Comparison of ENCODE assay signal across 12 mouse cellular contexts in the genomic region with DNA sequence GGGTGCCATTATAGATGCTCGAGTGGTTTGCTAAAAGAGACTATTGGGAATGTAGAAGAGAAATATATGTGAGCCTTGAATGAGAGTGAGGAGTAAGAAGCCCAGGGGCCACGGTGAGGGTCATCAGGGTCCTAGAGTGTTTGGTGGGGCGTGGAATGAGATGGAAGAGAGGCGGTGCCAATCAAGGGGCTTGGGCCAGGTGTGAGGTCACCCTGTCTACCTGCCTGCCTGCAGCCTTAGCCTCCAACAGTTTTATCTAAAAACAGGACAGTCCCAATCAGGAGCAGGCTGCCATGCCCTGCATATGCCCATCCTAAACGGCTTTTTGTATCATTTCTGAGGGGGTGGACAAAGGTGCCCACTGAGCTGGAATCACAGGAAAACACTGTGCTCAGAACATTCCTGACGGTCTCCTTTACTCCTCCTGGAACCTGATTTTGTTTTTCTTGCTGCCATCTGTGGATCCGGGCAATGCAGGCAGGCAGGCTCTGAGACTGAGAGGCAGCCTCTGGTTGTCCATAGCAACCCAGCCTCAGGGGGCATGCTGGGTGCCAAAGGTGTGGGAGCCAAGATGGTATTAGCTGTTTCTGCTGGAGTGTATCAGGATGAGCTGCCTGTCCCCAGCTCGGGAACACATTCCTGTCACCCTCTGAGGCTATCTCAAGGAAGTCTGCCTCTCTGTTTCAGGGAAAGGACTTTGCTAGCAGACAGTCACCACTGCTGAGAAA.
A peak's percentile ranks its signal among the peaks of the same experiment; 100 is the strongest.
DNase-seq lines count a peak whose midpoint lies in the region; ATAC-seq and TF ChIP-seq lines count a peak whose summit lies in the region.
"Had no signal": no experiment of that assay in that cellular context is flagged by ENCODE, and none has a peak within 500 bp of the region (broad histone marks: within the 10 kb centered on the region; RNA-seq: fewer than 3 reads in every experiment).

No protein-coding gene starts in this region.

- peaks cover 16% of the 10 kb centered on the region for H3K4me1 ChIP-seq in hindbrain, embryonic 13.5 days (replicated peaks)
- H3K4me1 ChIP-seq in hindbrain, embryonic 10.5 days (replicated peaks): peaks cover 19% of the 10 kb centered on the region
- peaks cover 16% of the 10 kb centered on the region; the same call in 1 of the 2 replicates for H3K4me1 ChIP-seq in hindbrain, postnatal 0 days (ENCODE audit: insufficient read depth, low read length)
- no peaks in the 10 kb centered on the region for H3K4me1 ChIP-seq in kidney, embryonic 16.5 days (ENCODE audit: insufficient read depth, low read length)
- H3K4me1 ChIP-seq: limb, embryonic 15.5 days had no signal

- no peak for DNase-seq in hindbrain, embryonic 10.5 days (ENCODE audit: low spot score)
- DNase-seq in Muller cell, postnatal 12 days (ENCODE audit: inconsistent ontology term): peak; percentile 64
- DNase-seq in cerebellum, adult 18-20 months: peak; percentile 93 to 98
- DNase-seq in hindbrain, postnatal 0 days (ENCODE audit: low spot score): peak; percentile 87
- DNase-seq in ovary, postnatal 10 days (ENCODE audit: low spot score): no peak
- DNase-seq: gastrocnemius, postnatal 10 days; kidney, adult 9 months had no signal

- no peaks in the 10 kb centered on the region for H3K27me3 ChIP-seq in hindbrain, embryonic 13.5 days
- H3K27me3 ChIP-seq in hindbrain, embryonic 10.5 days (ENCODE audit: insufficient read depth, poor library complexity, severe bottlenecking): no peaks in the 10 kb centered on the region
- H3K27me3 ChIP-seq in hindbrain, postnatal 0 days (ENCODE audit: insufficient read depth, low read length): no peaks in the 10 kb centered on the region
- H3K27me3 ChIP-seq in kidney, embryonic 16.5 days (ENCODE audit: insufficient read depth, low read length): no peaks in the 10 kb centered on the region
- H3K27me3 ChIP-seq: limb, embryonic 15.5 days had no signal

- H3K9ac ChIP-seq in hindbrain, embryonic 13.5 days: peak overlapping the region; percentile 49; the same call in 1 of the 2 replicates
- no peak overlapping the region for H3K9ac ChIP-seq in hindbrain, postnatal 0 days (replicated peaks; ENCODE audit: low read length)
- no peak overlapping the region for H3K9ac ChIP-seq in kidney, embryonic 16.5 days (replicated peaks; ENCODE audit: low read length)
- H3K9ac ChIP-seq: limb, embryonic 15.5 days had no signal

- H3K4me2 ChIP-seq in hindbrain, embryonic 13.5 days: no peak overlapping the region
- no peak overlapping the region for H3K4me2 ChIP-seq in hindbrain, postnatal 0 days (ENCODE audit: low read depth, low read length)
- no peak overlapping the region for H3K4me2 ChIP-seq in kidney, embryonic 16.5 days (replicated peaks; ENCODE audit: low read depth, low read length)
- H3K4me2 ChIP-seq: limb, embryonic 15.5 days had no signal

- H3K4me3 ChIP-seq in hindbrain, embryonic 13.5 days: no peak overlapping the region
- no peak overlapping the region for H3K4me3 ChIP-seq in hindbrain, embryonic 10.5 days
- no peak overlapping the region for H3K4me3 ChIP-seq in hindbrain, postnatal 0 days (ENCODE audit: low read length)
- H3K4me3 ChIP-seq in kidney, embryonic 16.5 days (ENCODE audit: low read length): no peak overlapping the region
- H3K4me3 ChIP-seq: limb, embryonic 15.5 days had no signal

- ATAC-seq in hindbrain, embryonic 13.5 days (ENCODE audit: low FRiP score): no peak
- peak; percentile 91 for ATAC-seq in hindbrain, postnatal 0 days
- ATAC-seq in activated CD4-positive, CD25-positive, alpha-beta regulatory T cell, adult 4 months: no peak
- ATAC-seq in kidney, embryonic 16.5 days (ENCODE audit: low FRiP score, low TSS enrichment): no peak
- ATAC-seq: lung, postnatal 0 days had no signal

- H3K36me3 ChIP-seq in hindbrain, embryonic 13.5 days: peaks cover 7% of the 10 kb centered on the region; the same call in 1 of the 2 replicates
- no peaks in the 10 kb centered on the region for H3K36me3 ChIP-seq in hindbrain, embryonic 10.5 days
- peaks cover under 1% of the 10 kb centered on the region; the same call in 1 of the 2 replicates for H3K36me3 ChIP-seq in hindbrain, postnatal 0 days (ENCODE audit: insufficient read depth, low read length)
- H3K36me3 ChIP-seq in kidney, embryonic 16.5 days (ENCODE audit: insufficient read depth, low read length): no peaks in the 10 kb centered on the region

- H3K9me3 ChIP-seq in hindbrain, embryonic 13.5 days: no peaks in the 10 kb centered on the region
- no peaks in the 10 kb centered on the region for H3K9me3 ChIP-seq in hindbrain, embryonic 10.5 days
- H3K9me3 ChIP-seq in hindbrain, postnatal 0 days (ENCODE audit: low read length): no peaks in the 10 kb centered on the region
- H3K9me3 ChIP-seq in kidney, embryonic 16.5 days (ENCODE audit: low read length): no peaks in the 10 kb centered on the region
- H3K9me3 ChIP-seq: limb, embryonic 15.5 days had no signal

- TF ChIP-seq CTCF in hindbrain, postnatal 0 days (IDR thresholded peaks at IDR 0.05; ENCODE audit: low read depth): no peak; the same call in 1 of the 2 replicates

- WGBS in hindbrain, embryonic 13.5 days: 68% methylated on average over 8 of the region's 8 CpGs
- 76% methylated on average over 8 of the region's 8 CpGs for WGBS in hindbrain, embryonic 10.5 days
- 46% methylated on average over 8 of the region's 8 CpGs for WGBS in hindbrain, postnatal 0 days
- WGBS in kidney, embryonic 16.5 days: 58% methylated on average over 8 of the region's 8 CpGs

- peak overlapping the region; percentile 62 for H3K27ac ChIP-seq in hindbrain, embryonic 13.5 days
- no peak overlapping the region for H3K27ac ChIP-seq in hindbrain, embryonic 10.5 days
- peak overlapping the region; percentile 77 for H3K27ac ChIP-seq in hindbrain, postnatal 0 days
- no peak overlapping the region for H3K27ac ChIP-seq in kidney, embryonic 16.5 days (ENCODE audit: low read length)
- H3K27ac ChIP-seq: limb, embryonic 15.5 days had no signal

Comparison
In these comparisons a context has a peak if more than half of its experiments do, and no peak if none do; other contexts are left out.
1. H3K27ac ChIP-seq: peak in hindbrain, embryonic 13.5 days (single experiment) and hindbrain, postnatal 0 days (single experiment); none in hindbrain, embryonic 10.5 days (single experiment) and kidney, embryonic 16.5 days (single experiment).
2. DNase-seq: peak in Muller cell, postnatal 12 days (single experiment), cerebellum, adult 18-20 months (2 of 2) and hindbrain, postnatal 0 days (single experiment); none in hindbrain, embryonic 10.5 days (single experiment) and ovary, postnatal 10 days (single experiment).